19 mouse cellular contexts compared by ENCODE assay signal in the genomic region with DNA sequence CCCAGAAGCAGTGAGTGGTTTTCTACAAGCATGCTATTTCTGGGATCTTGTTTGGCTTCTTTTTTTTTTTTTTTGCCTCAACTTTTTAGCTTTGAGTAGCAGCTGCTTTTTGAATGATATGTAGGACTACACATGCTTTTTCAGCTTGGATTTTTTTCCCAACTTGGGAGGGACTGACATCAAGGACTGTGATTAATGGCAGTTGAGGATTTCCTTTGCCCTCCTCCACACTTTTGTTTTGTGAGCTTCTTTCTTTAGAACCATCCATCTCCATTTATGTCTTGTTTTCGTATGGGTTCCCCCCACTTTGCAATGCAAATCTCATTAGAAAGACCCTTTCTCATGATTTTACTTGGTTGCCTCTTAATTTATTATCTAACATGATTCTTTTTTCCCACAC.
DNase-seq lines count a peak whose midpoint lies in the region; ATAC-seq lines count a peak whose summit lies in the region.
"Had no signal": no experiment of that assay in that cellular context is flagged by ENCODE, and none has a peak within 500 bp of the region (broad histone marks: within the 10 kb centered on the region; RNA-seq: fewer than 3 reads in every experiment).

No protein-coding gene starts in this region.

- DNase-seq in neural tube, embryonic 11.5 days (ENCODE audit: low spot score): no peak
- peak; percentile 24 for DNase-seq in embryo, embryonic 10 days (ENCODE audit: low spot score)
- peak; percentile 17 for DNase-seq in embryo, embryonic 9.5 days (ENCODE audit: extremely low spot score)
- DNase-seq in spleen, adult 12 weeks (ENCODE audit: low spot score): no peak
- no peak for DNase-seq in layer of hippocampus, postnatal 36 days
- DNase-seq: adrenal gland, postnatal 14 days; cerebellum, adult 2 months; cerebellum, postnatal 10 days; gastrocnemius, postnatal 10 days; heart, adult 18-20 months; heart, postnatal 14 days had no signal

- H3K9me3 ChIP-seq in neural tube, embryonic 11.5 days (ENCODE audit: control insufficient read depth, low read length): no peaks in the 10 kb centered on the region
- no peaks in the 10 kb centered on the region for H3K9me3 ChIP-seq in neural tube, embryonic 15.5 days (replicated peaks)
- H3K9me3 ChIP-seq: embryonic facial prominence, embryonic 15.5 days; forebrain, embryonic 10.5 days; heart, embryonic 10.5 days had no signal

- H3K9ac ChIP-seq in neural tube, embryonic 11.5 days (ENCODE audit: low read length): no peak overlapping the region
- no peak overlapping the region for H3K9ac ChIP-seq in neural tube, embryonic 15.5 days (replicated peaks)
- H3K9ac ChIP-seq: embryonic facial prominence, embryonic 15.5 days; hindbrain, embryonic 14.5 days had no signal

- H3K36me3 ChIP-seq in neural tube, embryonic 11.5 days (ENCODE audit: control insufficient read depth, insufficient read depth, low read length): no peaks in the 10 kb centered on the region
- no peaks in the 10 kb centered on the region for H3K36me3 ChIP-seq in neural tube, embryonic 15.5 days
- H3K36me3 ChIP-seq: embryonic facial prominence, embryonic 15.5 days; forebrain, embryonic 10.5 days; heart, embryonic 10.5 days had no signal

- H3K4me2 ChIP-seq in neural tube, embryonic 11.5 days (ENCODE audit: low read depth): no peak overlapping the region
- no peak overlapping the region for H3K4me2 ChIP-seq in neural tube, embryonic 15.5 days
- H3K4me2 ChIP-seq: embryonic facial prominence, embryonic 15.5 days; hindbrain, embryonic 14.5 days had no signal

- H3K27ac ChIP-seq in neural tube, embryonic 11.5 days (ENCODE audit: low read depth, low read length): no peak overlapping the region
- H3K27ac ChIP-seq in neural tube, embryonic 15.5 days (replicated peaks): no peak overlapping the region
- H3K27ac ChIP-seq: embryonic facial prominence, embryonic 15.5 days; forebrain, embryonic 10.5 days; heart, embryonic 10.5 days; hindbrain, embryonic 14.5 days had no signal

- ATAC-seq in neural tube, embryonic 11.5 days (ENCODE audit: insufficient read depth, low FRiP score, low TSS enrichment): 0 out of 2 replicates have a peak, but pooled peaks have one; percentile 70
- ATAC-seq in neural tube, embryonic 15.5 days (ENCODE audit: low FRiP score): no peak
- ATAC-seq: forebrain, embryonic 14.5 days; intestine, embryonic 16.5 days had no signal

- H3K4me1 ChIP-seq in neural tube, embryonic 11.5 days (ENCODE audit: control insufficient read depth, insufficient read depth, low read length): no peaks in the 10 kb centered on the region
- no peaks in the 10 kb centered on the region for H3K4me1 ChIP-seq in neural tube, embryonic 15.5 days
- H3K4me1 ChIP-seq: embryonic facial prominence, embryonic 15.5 days; forebrain, embryonic 10.5 days; heart, embryonic 10.5 days had no signal

- no peak overlapping the region for H3K4me3 ChIP-seq in neural tube, embryonic 11.5 days (ENCODE audit: low read depth, low read length)
- H3K4me3 ChIP-seq in neural tube, embryonic 15.5 days (replicated peaks): no peak overlapping the region
- H3K4me3 ChIP-seq: embryonic facial prominence, embryonic 15.5 days; erythroblast, embryonic 14.5 days; forebrain, embryonic 10.5 days; heart, embryonic 10.5 days had no signal

- WGBS in neural tube, embryonic 11.5 days: 7% methylated on average over 1 of the region's 1 CpGs
- 17% methylated on average over 1 of the region's 1 CpGs for WGBS in neural tube, embryonic 15.5 days

- H3K27me3 ChIP-seq in neural tube, embryonic 11.5 days (ENCODE audit: control insufficient read depth, insufficient read depth, low read length): no peaks in the 10 kb centered on the region
- H3K27me3 ChIP-seq in neural tube, embryonic 15.5 days (replicated peaks): no peaks in the 10 kb centered on the region
- H3K27me3 ChIP-seq: embryonic facial prominence, embryonic 15.5 days had no signal

Comparison
In these comparisons a context has a peak if more than half of its experiments do, and no peak if none do; other contexts are left out.
1. DNase-seq: peak in embryo, embryonic 10 days (single experiment) and embryo, embryonic 9.5 days (single experiment); none in neural tube, embryonic 11.5 days (single experiment), spleen, adult 12 weeks (single experiment) and layer of hippocampus, postnatal 36 days (0 of 2).